ENCODE assay signal across 17 mouse cellular contexts in genomic region chr3:95762961-95763360, GRCm38 (mm10). TPM values are rescaled to one million over a fixed set of nuclear protein-coding genes. Genes with fewer than 3 reads are reported as not detected.
DNase-seq lines count a peak whose midpoint lies in the region; ATAC-seq and TF ChIP-seq lines count a peak whose summit lies in the region.
"Had no signal": no experiment of that assay in that cellular context is flagged by ENCODE, and none has a peak within 500 bp of the region (broad histone marks: within the 10 kb centered on the region; RNA-seq: fewer than 3 reads in every experiment).

No protein-coding gene starts in this region.

- no peak overlapping the region for H3K4me2 ChIP-seq in hindbrain, embryonic 13.5 days
- H3K4me2 ChIP-seq: neural tube, embryonic 13.5 days had no signal

- H3K36me3 ChIP-seq in kidney, adult 2 months (ENCODE audit: control insufficient read depth, insufficient read depth, low read length), result peaks cover 11% of the 10 kb centered on the region
- peaks cover 41% of the 10 kb centered on the region for H3K36me3 ChIP-seq in hindbrain, embryonic 13.5 days

- DNase-seq in embryo, embryonic 10.5 days (ENCODE audit: low spot score), result peak; percentile 17
- DNase-seq in embryo, embryonic 9.5 days (ENCODE audit: extremely low spot score), result no peak
- DNase-seq in kidney, adult 2 months, result no peak
- no peak for DNase-seq in kidney, postnatal 36 days
- peak; percentile 20 for DNase-seq in lung, adult 2 months
- DNase-seq in lung, postnatal 4 days, result peak; percentile 27 to 29
- no peak for DNase-seq in gastrocnemius, postnatal 36 days
- DNase-seq: adrenal gland, postnatal 14 days; cerebellum, adult 8-10 months; gastrocnemius, adult 2 months; kidney, adult 9 months; right cerebral cortex, postnatal 4 days had no signal

- ATAC-seq in hindbrain, embryonic 13.5 days (ENCODE audit: low FRiP score), result no peak
- ATAC-seq: forebrain, embryonic 16.5 days; hindbrain, embryonic 16.5 days had no signal

- intact Hi-C loops in gastrocnemius, postnatal 36 days (cut with DNase I), result no loop called here

- no peak overlapping the region for H3K4me3 ChIP-seq in kidney, adult 2 months (ENCODE audit: insufficient read depth, low read depth, low read length)
- H3K4me3 ChIP-seq in lung, adult 2 months (replicated peaks; ENCODE audit: extremely low read depth, low read depth, low read length), result no peak overlapping the region
- no peak overlapping the region for H3K4me3 ChIP-seq in hindbrain, embryonic 13.5 days
- H3K4me3 ChIP-seq: gastrocnemius, adult 2 months; neural tube, embryonic 13.5 days had no signal

- H3K4me1 ChIP-seq in kidney, adult 2 months (ENCODE audit: control insufficient read depth, insufficient read depth, low read length), result no peaks in the 10 kb centered on the region
- no peaks in the 10 kb centered on the region; the same call in none of the 2 replicates for H3K4me1 ChIP-seq in lung, adult 2 months (ENCODE audit: control insufficient read depth, insufficient read depth, low read length)
- no peaks in the 10 kb centered on the region for H3K4me1 ChIP-seq in hindbrain, embryonic 13.5 days (replicated peaks)
- H3K4me1 ChIP-seq: neural tube, embryonic 13.5 days had no signal

- no peak overlapping the region for H3K27ac ChIP-seq in kidney, adult 2 months (ENCODE audit: insufficient read depth, low read depth, low read length)
- H3K27ac ChIP-seq in hindbrain, embryonic 13.5 days, result no peak overlapping the region
- H3K27ac ChIP-seq: gastrocnemius, adult 2 months; macrophage; neural tube, embryonic 13.5 days had no signal

- TF ChIP-seq CTCF in kidney, adult 2 months (conservative IDR thresholded peaks at IDR 0.05; ENCODE audit: insufficient read depth, insufficient read length, low read depth, low read length), result 0 out of 2 replicates have a peak, but pooled peaks have one; percentile 1
- 0 out of 2 replicates have a peak, but pooled peaks have one; percentile 38 for TF ChIP-seq CTCF in lung, adult 2 months (IDR thresholded peaks at IDR 0.05; ENCODE audit: insufficient read depth, low read length)

- H3K27me3 ChIP-seq in kidney, adult 2 months (replicated peaks; ENCODE audit: control insufficient read depth, insufficient read depth, low read length), result no peaks in the 10 kb centered on the region
- H3K27me3 ChIP-seq in hindbrain, embryonic 13.5 days, result no peaks in the 10 kb centered on the region
- H3K27me3 ChIP-seq: neural tube, embryonic 13.5 days had no signal

- no peak overlapping the region for H3K9ac ChIP-seq in hindbrain, embryonic 13.5 days
- H3K9ac ChIP-seq: neural tube, embryonic 13.5 days had no signal

- no peak for TF ChIP-seq POLR2A in kidney, adult 2 months (IDR thresholded peaks at IDR 0.05; ENCODE audit: low read depth, low read length)
- no peak for TF ChIP-seq POLR2A in lung, adult 2 months (IDR thresholded peaks at IDR 0.05; ENCODE audit: borderline replicate concordance, extremely low read depth, low read depth, low read length)

- WGBS in kidney, adult 2 months, result 70% methylated on average over 6 of the region's 6 CpGs
- WGBS in lung, adult 2 months, result 41% methylated on average over 6 of the region's 6 CpGs
- WGBS in hindbrain, embryonic 13.5 days, result 44% methylated on average over 6 of the region's 6 CpGs

- no peaks in the 10 kb centered on the region for H3K9me3 ChIP-seq in hindbrain, embryonic 13.5 days
- H3K9me3 ChIP-seq: neural tube, embryonic 13.5 days had no signal

RNA-seq across cellular contexts. Expression of gene Tars2, which starts 3.0 kb away (rescaled TPM):
- polyA plus RNA-seq in kidney, adult 2 months (2012; rRNA removed), result 28.2 and 29.3 TPM in 2 replicates
- polyA plus RNA-seq in lung, adult 2 months (2012; rRNA removed), result 21.6 and 25.7 TPM in 2 replicates
- 10 to 100 TPM; 28.0 to 28.7 TPM for total RNA-seq in gastrocnemius, postnatal 36 days (2021)
- polyA plus RNA-seq in hindbrain, embryonic 13.5 days (2015; fragmentation: Nextera tagmentation; extraction: Ambion mirVana), result 41.0 and 44.9 TPM in 2 replicates

RNA-seq across cellular contexts. Expression of gene Ecm1, which starts 23.6 kb away (rescaled TPM):
- polyA plus RNA-seq in kidney, adult 2 months (2012; rRNA removed), result 494 and 636 TPM in 2 replicates
- 465 and 807 TPM in 2 replicates for polyA plus RNA-seq in lung, adult 2 months (2012; rRNA removed)
- total RNA-seq in gastrocnemius, postnatal 36 days (2021), result 10 to 100 TPM; 14.3 to 28.4 TPM
- polyA plus RNA-seq in hindbrain, embryonic 13.5 days (2015; fragmentation: Nextera tagmentation; extraction: Ambion mirVana), result 12.9 and 13.4 TPM in 2 replicates

RNA-seq across cellular contexts. Expression of gene Rprd2, which starts 55.7 kb away (rescaled TPM):
- 12.6 and 13.9 TPM in 2 replicates for polyA plus RNA-seq in kidney, adult 2 months (2012; rRNA removed)
- polyA plus RNA-seq in lung, adult 2 months (2012; rRNA removed), result 10.0 and 12.1 TPM in 2 replicates
- 10 to 100 TPM; 27.8 to 36.1 TPM for total RNA-seq in gastrocnemius, postnatal 36 days (2021)
- polyA plus RNA-seq in hindbrain, embryonic 13.5 days (2015; fragmentation: Nextera tagmentation; extraction: Ambion mirVana), result 23.8 and 24.4 TPM in 2 replicates

Comparison
In these comparisons a context has a peak if more than half of its experiments do, and no peak if none do; other contexts are left out.
1. DNase-seq: peak in embryo, embryonic 10.5 days (single experiment), lung, adult 2 months (single experiment) and lung, postnatal 4 days (2 of 2); none in embryo, embryonic 9.5 days (single experiment), kidney, adult 2 months (single experiment), kidney, postnatal 36 days (0 of 2) and gastrocnemius, postnatal 36 days (0 of 2).
2. RNA of gene Ecm1, which starts 23.6 kb away (polyA plus RNA-seq): 465 to 807 TPM in lung, adult 2 months and 494 to 636 TPM in kidney, adult 2 months; 12.9 to 13.4 TPM in hindbrain, embryonic 13.5 days; every median in the first group is over 10 times any median in the second.